Comparison of ENCODE assay signal across 9 mouse cellular contexts in the genomic region with DNA sequence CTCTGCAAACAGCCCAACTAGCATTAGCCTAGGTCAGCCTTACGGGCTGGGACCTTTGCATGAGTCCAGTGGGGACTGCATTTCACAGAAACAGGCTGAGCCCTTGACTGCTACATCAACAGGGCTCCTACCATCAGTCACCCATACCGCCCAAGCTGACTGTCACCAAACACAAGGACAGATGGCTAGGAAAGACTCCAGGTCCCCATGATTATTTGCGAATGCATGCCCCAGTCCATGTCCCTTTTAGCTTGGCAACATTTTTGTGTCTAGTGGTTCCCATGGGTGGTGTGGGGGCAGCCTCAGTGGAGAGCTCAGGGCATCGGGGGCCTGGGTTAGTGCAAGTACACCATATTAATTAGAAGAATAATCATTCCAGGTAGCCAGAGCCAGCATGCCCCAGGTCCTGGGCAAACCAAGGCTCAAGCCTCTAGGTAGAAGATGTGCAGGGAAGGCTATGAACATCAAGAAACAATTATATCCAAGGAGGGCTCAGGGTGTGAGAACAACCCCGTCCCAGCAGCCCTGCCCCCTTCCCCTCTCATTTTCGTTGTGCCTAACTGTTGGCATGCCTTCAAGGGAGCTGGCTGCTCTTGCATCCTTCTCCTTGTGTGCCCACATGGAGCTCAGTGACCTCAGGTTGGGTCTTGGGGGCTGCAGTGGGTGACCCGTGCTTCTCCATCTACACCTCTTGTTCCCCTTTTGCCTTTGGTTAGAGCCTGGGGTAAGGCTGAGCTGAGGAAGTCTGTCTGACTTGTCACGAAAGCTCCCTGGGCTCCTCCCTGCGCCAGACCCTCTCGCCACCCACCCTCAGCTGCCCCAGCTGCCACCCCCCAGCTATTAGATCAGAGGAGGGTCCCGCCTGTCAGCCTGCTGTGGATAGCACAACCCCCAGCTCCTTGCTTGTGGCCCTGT. TPM values are rescaled to one million over a fixed set of nuclear protein-coding genes. Genes with fewer than 3 reads are reported as not detected.
A peak's percentile ranks its signal among the peaks of the same experiment; 100 is the strongest.
DNase-seq lines count a peak whose midpoint lies in the region; ATAC-seq lines count a peak whose summit lies in the region.
"Had no signal": no experiment of that assay in that cellular context is flagged by ENCODE, and none has a peak within 500 bp of the region (broad histone marks: within the 10 kb centered on the region; RNA-seq: fewer than 3 reads in every experiment).

No protein-coding gene starts in this region.

- 90% methylated on average over 11 of the region's 11 CpGs for WGBS in heart, embryonic 14.5 days
- 89% methylated on average over 11 of the region's 11 CpGs for WGBS in forebrain, embryonic 15.5 days
- WGBS in liver, embryonic 16.5 days (ENCODE audit: insufficient replicate concordance): 74% methylated on average over 11 of the region's 11 CpGs

- no peak overlapping the region for H3K27ac ChIP-seq in heart, embryonic 14.5 days (replicated peaks in 1 of 2; ENCODE audit: control insufficient read depth in 1 of 2, insufficient read depth in 1 of 2, low read depth in 2 of 2, low read length in 2 of 2)
- no peak overlapping the region for H3K27ac ChIP-seq in brown adipose tissue, adult 24 weeks (replicated peaks; ENCODE audit: low read depth, low read length)
- no peak overlapping the region for H3K27ac ChIP-seq in forebrain, embryonic 15.5 days (replicated peaks)
- no peak overlapping the region for H3K27ac ChIP-seq in liver, embryonic 16.5 days (ENCODE audit: low read length)

- peak overlapping the region; percentile 96; the same call in 1 of the 2 replicates for H3K9ac ChIP-seq in heart, embryonic 14.5 days (ENCODE audit: low read length)
- peak overlapping the region; percentile 96 for H3K9ac ChIP-seq in forebrain, embryonic 15.5 days (replicated peaks)
- H3K9ac ChIP-seq in liver, embryonic 16.5 days (ENCODE audit: low read depth, low read length): no peak overlapping the region

- H3K27me3 ChIP-seq in heart, embryonic 14.5 days (ENCODE audit: control insufficient read depth, insufficient read depth, low read length): no peaks in the 10 kb centered on the region
- H3K27me3 ChIP-seq in forebrain, embryonic 15.5 days: no peaks in the 10 kb centered on the region
- no peaks in the 10 kb centered on the region for H3K27me3 ChIP-seq in liver, embryonic 16.5 days (ENCODE audit: control insufficient read depth, insufficient read depth, low read depth, low read length)
- H3K27me3 ChIP-seq: CH12.LX had no signal

- intact Hi-C loops in heart, postnatal 14 days (cut with DNase I): loop anchor here (2.0 to 5.0 kb wide), 4 partner anchors 35 to 54 kb away; partner anchors contain the start of genes Entr1, Gpsm1, Inpp5e and Pmpca

- H3K4me2 ChIP-seq in heart, embryonic 14.5 days (ENCODE audit: low read length): peak overlapping the region; percentile 93
- peak overlapping the region; percentile 80 for H3K4me2 ChIP-seq in forebrain, embryonic 15.5 days (replicated peaks)
- H3K4me2 ChIP-seq in liver, embryonic 16.5 days (ENCODE audit: low read depth, low read length): peak overlapping the region; percentile 96; the same call in 1 of the 2 replicates

- DNase-seq in heart, postnatal 14 days: no peak
- no peak for DNase-seq in spleen, adult 12 weeks (ENCODE audit: low spot score)
- no peak for DNase-seq in ovary, postnatal 14 days (ENCODE audit: low spot score)
- DNase-seq in gastrocnemius, postnatal 25 days: no peak

- no peaks in the 10 kb centered on the region for H3K9me3 ChIP-seq in heart, embryonic 14.5 days (ENCODE audit: control insufficient read depth, low read length)
- no peaks in the 10 kb centered on the region for H3K9me3 ChIP-seq in forebrain, embryonic 15.5 days
- no peaks in the 10 kb centered on the region for H3K9me3 ChIP-seq in liver, embryonic 16.5 days (replicated peaks; ENCODE audit: control insufficient read depth, low read length)

- ATAC-seq in heart, embryonic 14.5 days (ENCODE audit: insufficient number of reproducible peaks, insufficient read depth, low FRiP score, low read depth): no peak
- no peak for ATAC-seq in forebrain, embryonic 15.5 days (replicated peaks)
- ATAC-seq in liver, embryonic 16.5 days (ENCODE audit: low read depth): no peak

- peak overlapping the region in 1 of 2 experiments; percentile 89; a peak in 2 of 4 replicates for H3K4me3 ChIP-seq in heart, embryonic 14.5 days (ENCODE audit: control insufficient read depth in 1 of 2, insufficient read depth in 1 of 2, low read depth in 1 of 2, low read length in 2 of 2)
- peak overlapping the region; percentile 96; the same call in 1 of the 2 replicates for H3K4me3 ChIP-seq in brown adipose tissue, adult 24 weeks (ENCODE audit: insufficient read depth, low read depth, low read length)
- H3K4me3 ChIP-seq in forebrain, embryonic 15.5 days: peak overlapping the region; percentile 61
- H3K4me3 ChIP-seq in liver, embryonic 16.5 days (ENCODE audit: low read depth, low read length): no peak overlapping the region

- peaks cover 14 to 15% of the 10 kb centered on the region in 2 experiments for H3K4me1 ChIP-seq in heart, embryonic 14.5 days (ENCODE audit: control insufficient read depth in 2 of 2, insufficient read depth in 2 of 2, low read length in 2 of 2)
- H3K4me1 ChIP-seq in brown adipose tissue, adult 24 weeks (ENCODE audit: control insufficient read depth, insufficient read depth, insufficient read length, low read length): peaks cover 9% of the 10 kb centered on the region; the same call in 1 of the 2 replicates
- H3K4me1 ChIP-seq in forebrain, embryonic 15.5 days: peaks cover 25% of the 10 kb centered on the region
- H3K4me1 ChIP-seq in liver, embryonic 16.5 days (ENCODE audit: control insufficient read depth, low read depth, low read length): peaks cover 14% of the 10 kb centered on the region

- peaks cover 22% of the 10 kb centered on the region for H3K36me3 ChIP-seq in heart, embryonic 14.5 days (ENCODE audit: control insufficient read depth, insufficient read depth, low read length)
- peaks cover 13% of the 10 kb centered on the region for H3K36me3 ChIP-seq in forebrain, embryonic 15.5 days
- 0 out of 2 replicates have a peak, but pooled peaks cover 3% of the 10 kb centered on the region for H3K36me3 ChIP-seq in liver, embryonic 16.5 days (ENCODE audit: control insufficient read depth, insufficient read depth)

RNA-seq across cellular contexts. Expression of gene Dnlz, which starts 1.4 kb away (rescaled TPM):
- 27.5 and 30.8 TPM in 2 replicates for polyA plus RNA-seq in heart, embryonic 14.5 days (2014; fragmentation: Nextera tagmentation; extraction: Ambion mirVana)
- 10 to 100 TPM; 15.5 to 16.3 TPM for total RNA-seq in heart, postnatal 14 days (2021)
- 30.9 and 32.9 TPM in 2 replicates for polyA plus RNA-seq in brown adipose tissue, adult 24 weeks (2012; ENCODE audit: insufficient read depth, insufficient read length, missing spikeins)
- polyA plus RNA-seq in forebrain, embryonic 15.5 days (2015; fragmentation: Nextera tagmentation; extraction: Ambion mirVana): 33.0 and 33.5 TPM in 2 replicates
- polyA plus RNA-seq in liver, embryonic 16.5 days (2015; fragmentation: Nextera tagmentation; extraction: Ambion mirVana): 7.2 and 8.0 TPM in 2 replicates
- 10 to 100 TPM; 18.3 to 18.7 TPM for total RNA-seq in gastrocnemius, postnatal 25 days (2021)

RNA-seq across cellular contexts. Expression of gene Card9, which starts 7.4 kb away (rescaled TPM):
- 0.57 and 0.61 TPM in 2 replicates for polyA plus RNA-seq in heart, embryonic 14.5 days (2014; fragmentation: Nextera tagmentation; extraction: Ambion mirVana)
- 1 to 10 TPM; 1.3 to 1.5 TPM for total RNA-seq in heart, postnatal 14 days (2021)
- polyA plus RNA-seq in brown adipose tissue, adult 24 weeks (2012; ENCODE audit: insufficient read depth, insufficient read length, missing spikeins): 0.79 and 3.7 TPM in 2 replicates
- 1.4 and 1.5 TPM in 2 replicates for polyA plus RNA-seq in forebrain, embryonic 15.5 days (2015; fragmentation: Nextera tagmentation; extraction: Ambion mirVana)
- 1.7 and 3.0 TPM in 2 replicates for polyA plus RNA-seq in liver, embryonic 16.5 days (2015; fragmentation: Nextera tagmentation; extraction: Ambion mirVana)
- total RNA-seq in gastrocnemius, postnatal 25 days (2021): under 1 TPM; 0.46 to 0.56 TPM

RNA-seq across cellular contexts. Expression of gene Snapc4, which starts 27.1 kb away (rescaled TPM):
- polyA plus RNA-seq in heart, embryonic 14.5 days (2014; fragmentation: Nextera tagmentation; extraction: Ambion mirVana): 15.8 and 18.3 TPM in 2 replicates
- 10 to 100 TPM; 11.8 to 13.3 TPM for total RNA-seq in heart, postnatal 14 days (2021)
- polyA plus RNA-seq in brown adipose tissue, adult 24 weeks (2012; ENCODE audit: insufficient read depth, insufficient read length, missing spikeins): 3.1 and 4.5 TPM in 2 replicates
- polyA plus RNA-seq in forebrain, embryonic 15.5 days (2015; fragmentation: Nextera tagmentation; extraction: Ambion mirVana): 31.4 and 31.6 TPM in 2 replicates
- 7.1 and 10.0 TPM in 2 replicates for polyA plus RNA-seq in liver, embryonic 16.5 days (2015; fragmentation: Nextera tagmentation; extraction: Ambion mirVana)
- 1 to 10 TPM; 5.7 to 5.9 TPM for total RNA-seq in gastrocnemius, postnatal 25 days (2021)

RNA-seq across cellular contexts. Expression of gene Entr1, which starts 35.8 kb away (rescaled TPM):
- 67.7 and 75.6 TPM in 2 replicates for polyA plus RNA-seq in heart, embryonic 14.5 days (2014; fragmentation: Nextera tagmentation; extraction: Ambion mirVana)
- total RNA-seq in heart, postnatal 14 days (2021): 10 to 100 TPM; 55.4 to 58.6 TPM
- 49.7 and 61.2 TPM in 2 replicates for polyA plus RNA-seq in brown adipose tissue, adult 24 weeks (2012; ENCODE audit: insufficient read depth, insufficient read length, missing spikeins)
- 191 and 194 TPM in 2 replicates for polyA plus RNA-seq in forebrain, embryonic 15.5 days (2015; fragmentation: Nextera tagmentation; extraction: Ambion mirVana)
- 34.1 and 34.4 TPM in 2 replicates for polyA plus RNA-seq in liver, embryonic 16.5 days (2015; fragmentation: Nextera tagmentation; extraction: Ambion mirVana)
- 10 to 100 TPM; 24.9 to 27.3 TPM for total RNA-seq in gastrocnemius, postnatal 25 days (2021)

RNA-seq across cellular contexts. Expression of gene Pmpca, which starts 35.8 kb away (rescaled TPM):
- 108 and 111 TPM in 2 replicates for polyA plus RNA-seq in heart, embryonic 14.5 days (2014; fragmentation: Nextera tagmentation; extraction: Ambion mirVana)
- 100 to 1,000 TPM; 118 to 121 TPM for total RNA-seq in heart, postnatal 14 days (2021)
- 75.4 and 83.9 TPM in 2 replicates for polyA plus RNA-seq in brown adipose tissue, adult 24 weeks (2012; ENCODE audit: insufficient read depth, insufficient read length, missing spikeins)
- polyA plus RNA-seq in forebrain, embryonic 15.5 days (2015; fragmentation: Nextera tagmentation; extraction: Ambion mirVana): 90.2 and 98.3 TPM in 2 replicates
- polyA plus RNA-seq in liver, embryonic 16.5 days (2015; fragmentation: Nextera tagmentation; extraction: Ambion mirVana): 55.8 and 57.6 TPM in 2 replicates
- total RNA-seq in gastrocnemius, postnatal 25 days (2021): 100 to 1,000 TPM; 128 to 139 TPM
